34 mouse cellular contexts compared by ENCODE assay signal in the genomic region with DNA sequence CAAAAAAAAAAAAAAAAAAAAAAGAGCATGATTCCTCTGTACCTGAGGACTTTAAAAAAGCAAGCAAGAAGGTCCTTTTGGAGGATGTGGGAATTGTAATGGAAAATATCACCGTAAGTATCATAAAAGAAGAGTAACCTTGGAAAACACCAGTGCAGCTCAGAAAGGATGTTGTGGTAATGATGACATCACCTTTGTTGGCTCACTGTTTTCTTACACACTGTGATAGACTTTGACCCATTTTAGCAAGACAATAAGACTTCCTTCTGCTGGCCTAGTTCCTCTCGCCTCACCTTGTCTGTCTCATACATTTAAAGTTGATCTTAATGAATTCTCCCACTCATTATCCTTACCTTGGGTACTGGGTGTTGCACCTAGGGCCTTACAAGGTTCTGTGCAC. TPM values are rescaled to one million over a fixed set of nuclear protein-coding genes. Genes with fewer than 3 reads are reported as not detected.
DNase-seq lines count a peak whose midpoint lies in the region; ATAC-seq and TF ChIP-seq lines count a peak whose summit lies in the region.
"Had no signal": no experiment of that assay in that cellular context is flagged by ENCODE, and none has a peak within 500 bp of the region (broad histone marks: within the 10 kb centered on the region; RNA-seq: fewer than 3 reads in every experiment).

No protein-coding gene starts in this region.

- TF ChIP-seq POLR2A in thymus, adult 2 months (IDR thresholded peaks at IDR 0.05; ENCODE audit: control insufficient read depth, extremely low read depth, insufficient read depth, low read length, poor library complexity): no peak

- peak overlapping the region; percentile 94 for H3K27ac ChIP-seq in thymus, adult 2 months (ENCODE audit: control insufficient read depth, insufficient read depth, low read length)
- H3K27ac ChIP-seq: embryonic facial prominence, embryonic 12.5 days; heart, embryonic 13.5 days; hindbrain, embryonic 10.5 days; liver, embryonic 14.5 days; macrophage; neural tube, embryonic 15.5 days; stomach, embryonic 15.5 days had no signal

- H3K4me1 ChIP-seq in thymus, adult 2 months (replicated peaks; ENCODE audit: control insufficient read depth, insufficient read depth, low read length): 0 out of 2 replicates have a peak, but pooled peaks cover 6% of the 10 kb centered on the region
- H3K4me1 ChIP-seq: embryonic facial prominence, embryonic 12.5 days; heart, embryonic 13.5 days; hindbrain, embryonic 10.5 days; neural tube, embryonic 15.5 days; stomach, embryonic 15.5 days had no signal

- ATAC-seq in CD4-positive, CD25-positive, alpha-beta regulatory T cell, adult 4 months: peak; percentile 79
- ATAC-seq in activated CD4-positive, CD25-positive, alpha-beta regulatory T cell, adult 4 months: peak; percentile 87
- ATAC-seq: forebrain, embryonic 14.5 days; hindbrain, embryonic 16.5 days; intestine, postnatal 0 days had no signal

- no peak for TF ChIP-seq CTCF in thymus, adult 2 months (IDR thresholded peaks at IDR 0.05; ENCODE audit: borderline replicate concordance, control insufficient read depth, extremely low read depth, insufficient read depth, low read length, poor library complexity)

- no peak for DNase-seq in thymus, adult 2 months
- DNase-seq in thymus, adult 18-20 months: no peak
- no peak for DNase-seq in heart, adult 9 months (ENCODE audit: low spot score in 2 of 2)
- DNase-seq in kidney, postnatal 14 days: no peak
- DNase-seq in kidney, postnatal 25 days: no peak
- DNase-seq: adrenal gland, postnatal 14 days; B cell, adult 2 months; cerebellum, adult 11 months; cerebellum, adult 9-10 months; cerebellum, postnatal 36 days; embryo, embryonic 11 days; gastrocnemius, postnatal 25 days; heart, adult 11 months; heart, postnatal 14 days; kidney, adult 9 months; kidney, postnatal 4 days; left cerebral cortex, postnatal 4 days; lung, adult 2 months; lung, postnatal 10 days; midbrain, embryonic 14.5 days; right cerebral cortex, postnatal 25 days; thymus, postnatal 36 days had no signal

- no peaks in the 10 kb centered on the region for H3K36me3 ChIP-seq in thymus, adult 2 months (ENCODE audit: control insufficient read depth, insufficient read depth, low read length)
- H3K36me3 ChIP-seq: stomach, embryonic 15.5 days had no signal

- no peaks in the 10 kb centered on the region for H3K27me3 ChIP-seq in thymus, adult 2 months (ENCODE audit: control insufficient read depth, insufficient read depth, low read length)
- H3K27me3 ChIP-seq: embryonic facial prominence, embryonic 12.5 days; heart, embryonic 13.5 days; neural tube, embryonic 15.5 days; stomach, embryonic 15.5 days had no signal

- H3K4me3 ChIP-seq in thymus, adult 2 months (ENCODE audit: control insufficient read depth, insufficient read depth, low read length): no peak overlapping the region
- H3K4me3 ChIP-seq: embryonic facial prominence, embryonic 12.5 days; heart, embryonic 13.5 days; hindbrain, embryonic 10.5 days; neural tube, embryonic 15.5 days; stomach, embryonic 15.5 days had no signal

- WGBS in thymus, adult 2 months: 57% methylated on average over 2 of the region's 2 CpGs

RNA-seq across cellular contexts. Expression of gene Kcnmb4, which starts 51.1 kb away (rescaled TPM):
- 144 and 185 TPM in 2 replicates for polyA plus RNA-seq in thymus, adult 2 months (2012; rRNA removed)
- 1 to 10 TPM; 1.5 to 2.2 TPM for polyA plus RNA-seq in CD4-positive, CD25-positive, alpha-beta regulatory T cell, adult 4 months (2017; shearing (Covaris generic))
- polyA plus RNA-seq in activated CD4-positive, CD25-positive, alpha-beta regulatory T cell, adult 4 months (2017; shearing (Covaris generic)): 1 to 10 TPM; 1.0 to 2.1 TPM
- polyA plus RNA-seq: macrophage had no signal

Comparison
In these comparisons a context has a peak if more than half of its experiments do, and no peak if none do; other contexts are left out.
1. RNA of gene Kcnmb4, which starts 51.1 kb away (polyA plus RNA-seq): 144 to 185 TPM in thymus, adult 2 months; 1.5 to 2.2 TPM in CD4-positive, CD25-positive, alpha-beta regulatory T cell, adult 4 months and 1.0 to 2.1 TPM in activated CD4-positive, CD25-positive, alpha-beta regulatory T cell, adult 4 months; every median in the first group is over 10 times any median in the second.